Mouse (Mus musculus): ENCODE measurements around the gene Pgrmc1.

GRCm38 (mm10) chrX:36587304-36588209, 10.4 kb upstream of the Pgrmc1 start:
- TF ChIP-seq CTCF (IDR thresholded peaks at IDR 0.05; ENCODE audit: low read depth, low read length) (no peak), POLR2AphosphoS5 (IDR thresholded peaks at IDR 0.05; ENCODE audit: insufficient replicate concordance, low read depth, low read length) (no peak), TAL1 (conservative IDR thresholded peaks at IDR 0.05; ENCODE audit: low read depth, low read length) (no peak), GATA1 (IDR thresholded peaks at IDR 0.05; ENCODE audit: borderline replicate concordance, low read length) (no peak), GATA2 (IDR thresholded peaks at IDR 0.05; ENCODE audit: borderline replicate concordance, low read depth, low read length) (no peak)

Measured in G1E (cell line).